Mouse (Mus musculus) liver, postnatal 0 days (tissue): Measurements from ENCODE around the gene Rtcb.

Source experiments
- CTCF ChIP-seq: sonication (generic); IDR thresholded peaks from 2 replicates; pipeline ENCODE4 v1.5.1; 2016; ENCODE audit warnings: antibody characterized with exemption, low read depth
- EP300 ChIP-seq: IDR thresholded peaks from 2 replicates; pipeline ENCODE4 v1.6.1; 2016; ENCODE audit warnings: antibody characterized with exemption, low read depth, mild to moderate bottlenecking

DNA sequence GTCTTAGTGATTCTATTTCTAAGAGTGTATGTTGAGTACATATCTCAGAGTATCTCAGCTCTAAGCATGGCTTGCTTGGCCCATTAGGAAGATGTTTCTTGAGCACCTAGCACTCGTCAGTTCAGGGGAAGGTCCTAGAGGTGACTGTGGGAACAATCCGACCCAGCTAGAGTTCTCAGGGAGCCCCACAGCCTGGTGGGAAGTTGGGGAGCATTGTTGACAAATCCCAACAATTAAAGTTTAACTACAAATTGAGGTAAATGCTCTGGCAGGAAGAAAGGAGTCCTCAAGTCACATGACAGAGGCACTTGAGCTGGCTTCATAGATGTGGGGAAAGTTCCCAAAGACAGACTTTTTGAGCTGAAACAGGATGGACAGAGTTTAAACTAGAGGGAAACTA is 11.1 kb upstream of the Rtcb start:
- no peak for TF ChIP-seq EP300
- no peak for TF ChIP-seq CTCF
